Mouse (Mus musculus) heart, embryonic 13.5 days (tissue): Measurements from ENCODE around the gene Paqr5. TPM values are rescaled to one million over a fixed set of nuclear protein-coding genes. Genes with fewer than 3 reads are reported as not detected.

Experiments
- ATAC-seq: fragments of 200-750 bp; cut with Nextera tagmentation; 2 replicates; pipeline ENCODE4 v1.8.0; 2017; ENCODE audit warnings: moderate TSS enrichment; ENCODE audit not compliant: insufficient number of reproducible peaks, low FRiP score, low TSS enrichment; ENCODE audit errors: extremely low read depth
- H3K27ac ChIP-seq: fragments of 300-500 bp; sonication (generic); replicated peaks from 2 replicates; pipeline ENCODE4 v1.5.1; 2015; ENCODE audit warnings: moderate library complexity, mild to moderate bottlenecking, inconsistent platforms
- H3K27me3 ChIP-seq: fragments of 300-500 bp; sonication (generic); replicated peaks from 2 replicates; pipeline ENCODE4 v1.6.1; 2015; ENCODE audit warnings: mild to moderate bottlenecking, inconsistent platforms
- H3K36me3 ChIP-seq: fragments of 300-500 bp; sonication (generic); 2 replicates; pipeline ENCODE4 v1.6.1; 2015; ENCODE audit warnings: mild to moderate bottlenecking, inconsistent platforms
- H3K4me1 ChIP-seq: fragments of 300-500 bp; sonication (generic); 2 replicates; pipeline ENCODE4 v1.6.1; 2015; ENCODE audit warnings: inconsistent platforms
- H3K4me2 ChIP-seq: fragments of 300-500 bp; sonication (generic); 2 replicates; pipeline ENCODE4 v1.6.1; 2015; ENCODE audit warnings: inconsistent platforms, mild to moderate bottlenecking, moderate library complexity
- H3K4me3 ChIP-seq: fragments of 300-500 bp; sonication (generic); 2 replicates; pipeline ENCODE4 v1.5.1; 2015; ENCODE audit warnings: moderate library complexity, mild to moderate bottlenecking, inconsistent platforms
- H3K9ac ChIP-seq: fragments of 300-500 bp; sonication (generic); 2 replicates; pipeline ENCODE4 v1.6.1; 2015; ENCODE audit warnings: inconsistent platforms, mild to moderate bottlenecking, moderate library complexity
- H3K9me3 ChIP-seq: fragments of 300-500 bp; sonication (generic); 2 replicates; pipeline ENCODE4 v1.6.1; 2016; ENCODE audit warnings: inconsistent platforms
- WGBS: fragments of 180-500 bp; shearing (Covaris S2); methylation state at CpG from one replicate; pipeline ENCODE4 v1.1.7; 2015; ENCODE audit warnings: mixed read lengths; 5-methylcytosine and 5-hydroxymethylcytosine counted together
- polyA plus RNA-seq: library from polyadenylated mRNA; unstranded; fragments of >200 nt; fragmentation: Nextera tagmentation; extraction: Ambion mirVana; gene quantifications from 2 replicates; pipeline ENCODE4 v1.2.1, GENCODE M21; 2015

Gene Paqr5
- polyA plus RNA-seq, 1 experiment from 2014 or later: 0.39 TPM

DNA sequence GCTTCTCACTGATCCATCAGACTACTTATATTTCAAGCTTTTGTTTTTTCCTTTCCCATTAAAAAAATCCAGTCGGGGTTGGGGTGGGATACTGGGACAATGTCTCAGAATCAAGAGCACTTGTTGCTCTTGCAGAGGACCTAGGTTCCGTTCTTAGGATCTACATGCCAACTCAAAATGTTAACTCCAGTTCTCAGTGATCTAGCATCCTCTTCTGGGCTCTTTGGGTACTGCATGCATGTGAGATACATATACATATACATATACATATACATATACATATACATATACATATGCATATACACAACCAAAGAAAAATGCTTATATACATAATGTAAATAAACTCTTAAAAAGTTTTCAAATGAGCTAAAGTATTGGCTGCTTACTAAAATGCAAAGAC is 46.7 kb downstream of the Paqr5 start:
- H3K4me2 ChIP-seq: no peak overlapping the region
- no peak overlapping the region for H3K9ac ChIP-seq
- H3K36me3 ChIP-seq: no peaks in the 10 kb centered on the region
- ATAC-seq: no peak
- no peak overlapping the region for H3K4me3 ChIP-seq
- peaks cover 4% of the 10 kb centered on the region; the same call in 1 of the 2 replicates for H3K27me3 ChIP-seq
- 80% methylated on average over 2 of the region's 2 CpGs for WGBS
- H3K9me3 ChIP-seq: no peaks in the 10 kb centered on the region
- no peaks in the 10 kb centered on the region for H3K4me1 ChIP-seq
- H3K27ac ChIP-seq: no peak overlapping the region

DNA sequence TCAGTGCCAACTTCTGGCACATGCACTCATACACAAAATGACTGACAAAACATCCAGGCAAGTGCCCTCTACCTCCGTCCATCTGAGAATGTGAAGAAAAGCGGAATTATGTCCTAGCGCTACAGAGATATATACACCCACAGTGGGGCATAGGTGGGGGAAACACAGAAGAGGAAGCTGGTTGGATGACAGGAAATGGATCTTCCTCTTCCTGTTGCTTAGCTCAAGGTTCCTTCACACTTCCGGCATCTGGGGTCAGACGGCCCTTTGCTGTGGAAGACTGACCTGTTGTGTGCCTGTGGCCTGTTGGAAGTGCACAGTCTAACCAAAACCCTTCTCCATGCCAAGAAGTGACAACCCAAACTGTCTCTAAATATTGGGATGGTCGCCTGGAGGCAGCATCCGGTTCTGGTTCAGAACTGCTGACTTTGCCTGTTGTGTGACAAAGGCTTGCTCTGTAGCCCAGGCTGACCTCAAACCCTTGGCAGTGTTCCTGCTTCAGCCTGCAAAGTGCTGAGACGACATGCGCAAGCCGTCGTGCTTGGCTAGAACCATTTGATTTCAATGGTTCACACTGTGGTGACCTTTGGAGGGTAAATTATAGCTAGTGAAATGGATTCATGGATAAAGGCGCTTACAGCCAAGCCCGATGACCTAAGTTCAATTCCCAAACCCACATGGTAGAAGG is 49.3 kb downstream of the Paqr5 start:
- no peaks in the 10 kb centered on the region for H3K9me3 ChIP-seq
- WGBS: 77% methylated on average over 13 of the region's 13 CpGs
- no peak overlapping the region for H3K4me3 ChIP-seq
- H3K9ac ChIP-seq: no peak overlapping the region
- no peak for ATAC-seq
- no peaks in the 10 kb centered on the region for H3K36me3 ChIP-seq
- no peak overlapping the region for H3K27ac ChIP-seq
- H3K4me2 ChIP-seq: no peak overlapping the region
- peaks cover 4% of the 10 kb centered on the region; the same call in 1 of the 2 replicates for H3K27me3 ChIP-seq
- H3K4me1 ChIP-seq: no peaks in the 10 kb centered on the region

DNA sequence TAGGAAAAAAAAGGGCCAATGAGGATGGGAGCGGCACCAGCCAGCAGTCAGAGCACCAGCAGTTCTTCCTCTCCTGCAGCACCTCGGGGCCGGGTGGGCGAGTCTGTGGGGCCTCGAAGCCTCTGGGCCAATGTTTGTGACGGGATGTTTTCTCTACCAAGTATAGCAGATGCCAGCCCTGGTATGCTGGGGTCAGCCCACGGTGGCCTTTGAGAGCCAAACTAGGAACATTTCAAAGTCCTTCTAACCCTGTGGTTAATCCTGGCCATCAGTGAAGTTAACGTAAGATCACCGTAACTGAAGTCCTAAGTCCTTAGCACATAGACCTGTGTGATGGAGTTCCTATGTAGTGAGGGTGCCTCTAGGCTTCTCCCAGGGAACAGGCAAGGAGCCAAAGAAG is 54.6 kb downstream of the Paqr5 start:
- Histone ChIP-seq H3K9me3 (no peaks in the 10 kb centered on the region), H3K27me3 (peaks cover 4% of the 10 kb centered on the region; the same call in 1 of the 2 replicates), H3K4me3 (no peak overlapping the region), H3K36me3 (no peaks in the 10 kb centered on the region), H3K4me2 (no peak overlapping the region), H3K4me1 (no peaks in the 10 kb centered on the region), H3K9ac (no peak overlapping the region), H3K27ac (no peak overlapping the region)
- ATAC-seq: no peak
- WGBS: 66% methylated on average over 9 of the region's 9 CpGs

DNA sequence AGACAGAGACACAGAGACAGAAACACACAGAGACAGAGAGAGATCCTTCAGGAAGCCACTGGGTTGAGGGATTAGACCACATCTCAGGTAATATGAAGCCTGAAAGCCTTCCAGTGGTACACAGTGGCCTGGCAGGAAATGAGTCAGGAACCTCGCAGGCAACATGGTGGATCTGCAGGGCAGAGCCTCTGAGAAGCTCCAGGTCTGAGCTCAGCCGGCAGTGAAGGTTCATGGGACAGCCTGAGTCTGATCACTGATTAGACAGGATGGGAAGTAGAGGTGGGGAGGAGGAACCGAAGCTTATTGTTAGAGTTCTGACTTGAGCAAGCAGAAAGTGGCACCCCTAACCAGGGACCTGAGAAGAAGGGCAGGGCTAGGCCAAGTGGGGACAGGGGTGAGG is 55.6 kb downstream of the Paqr5 start:
- Histone ChIP-seq H3K9ac (no peak overlapping the region), H3K36me3 (no peaks in the 10 kb centered on the region), H3K9me3 (no peaks in the 10 kb centered on the region), H3K27me3 (peaks cover 3% of the 10 kb centered on the region; the same call in 1 of the 2 replicates), H3K27ac (no peak overlapping the region), H3K4me1 (no peaks in the 10 kb centered on the region), H3K4me3 (no peak overlapping the region), H3K4me2 (no peak overlapping the region)
- 50% methylated on average over 3 of the region's 3 CpGs for WGBS
- no peak for ATAC-seq

DNA sequence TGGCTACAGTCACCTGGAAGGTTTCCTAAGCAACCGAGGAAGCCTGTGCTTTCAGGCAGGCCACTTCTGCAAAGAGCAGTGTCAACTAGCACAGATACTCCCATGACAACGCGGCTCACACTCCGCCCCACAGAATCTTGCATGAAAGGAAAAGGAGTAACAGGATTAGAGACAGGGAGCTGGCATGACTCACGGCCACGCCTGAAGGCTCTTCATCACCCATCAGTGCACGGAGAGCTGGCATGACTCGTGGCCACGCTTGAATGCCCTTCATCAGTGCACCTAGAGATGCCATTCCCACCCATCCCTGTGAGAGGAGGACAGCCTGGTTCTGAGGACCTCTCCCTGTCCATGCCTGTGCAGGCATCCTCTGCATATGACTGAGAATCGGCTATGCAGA is 59.3 kb downstream of the Paqr5 start:
- H3K27me3 ChIP-seq: no peaks in the 10 kb centered on the region
- H3K27ac ChIP-seq: no peak overlapping the region
- H3K4me3 ChIP-seq: no peak overlapping the region
- 71% methylated on average over 10 of the region's 10 CpGs for WGBS
- H3K4me1 ChIP-seq: 0 out of 2 replicates have a peak, but pooled peaks cover 7% of the 10 kb centered on the region
- no peaks in the 10 kb centered on the region for H3K36me3 ChIP-seq
- H3K9me3 ChIP-seq: no peaks in the 10 kb centered on the region
- ATAC-seq: no peak
- no peak overlapping the region for H3K4me2 ChIP-seq
- no peak overlapping the region for H3K9ac ChIP-seq

DNA sequence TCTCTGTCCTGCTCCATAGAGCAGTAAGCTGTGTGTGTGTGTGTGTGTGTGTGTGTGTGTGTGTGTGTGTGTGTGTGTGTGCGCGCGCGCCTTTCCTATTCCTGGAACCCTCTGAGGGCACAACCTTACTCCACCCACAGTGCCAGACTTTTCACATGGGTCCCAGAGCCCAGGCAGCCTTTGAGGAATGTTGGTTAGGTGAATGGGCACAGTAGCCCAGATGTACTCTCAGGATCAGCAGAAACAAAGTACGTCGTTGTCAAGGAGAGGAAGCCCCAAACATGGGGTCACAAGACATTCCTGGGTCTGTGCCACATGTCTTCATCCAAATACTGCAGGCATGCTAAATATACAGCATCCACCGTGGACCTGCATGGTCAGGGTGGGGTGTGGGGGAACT is 60.7 kb downstream of the Paqr5 start:
- H3K9ac ChIP-seq: no peak overlapping the region
- no peak overlapping the region for H3K4me3 ChIP-seq
- no peak overlapping the region for H3K4me2 ChIP-seq
- ATAC-seq: no peak
- no peaks in the 10 kb centered on the region for H3K27me3 ChIP-seq
- WGBS: 78% methylated on average over 7 of the region's 7 CpGs
- peaks cover 8% of the 10 kb centered on the region for H3K4me1 ChIP-seq
- no peak overlapping the region for H3K27ac ChIP-seq
- H3K9me3 ChIP-seq: no peaks in the 10 kb centered on the region
- no peaks in the 10 kb centered on the region for H3K36me3 ChIP-seq

DNA sequence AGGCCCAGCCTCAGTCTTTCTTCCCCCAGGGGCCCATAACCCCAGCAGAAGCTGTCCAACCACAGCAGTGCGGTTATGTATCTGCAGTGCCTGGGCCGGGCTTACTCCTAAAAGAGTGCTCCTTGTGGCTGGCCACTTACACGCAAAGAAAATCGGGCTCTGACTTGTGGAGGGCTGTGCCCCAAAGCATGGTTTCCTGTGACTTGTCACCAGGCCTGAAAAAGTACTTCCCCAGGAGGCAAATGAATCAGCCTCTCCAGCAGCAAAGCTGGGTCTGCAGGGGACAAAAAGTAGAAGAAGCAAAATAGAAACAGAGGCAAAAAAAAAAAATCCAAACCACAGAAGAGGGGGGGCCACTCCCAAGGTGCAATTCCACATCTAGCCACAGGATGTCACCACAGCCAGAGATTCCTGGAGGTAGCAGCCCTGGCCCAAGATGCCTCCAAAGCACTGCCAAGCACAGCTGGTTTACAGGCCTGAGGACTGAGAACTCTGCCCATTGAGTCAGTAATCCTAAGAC is 61.2 kb downstream of the Paqr5 start:
- no peak overlapping the region for H3K4me2 ChIP-seq
- no peak overlapping the region for H3K4me3 ChIP-seq
- WGBS: 35% methylated on average over 4 of the region's 4 CpGs
- 0 out of 2 replicates have a peak overlapping the region, but pooled peaks have one; percentile 0 for H3K9ac ChIP-seq
- no peaks in the 10 kb centered on the region for H3K36me3 ChIP-seq
- peaks cover 13% of the 10 kb centered on the region for H3K4me1 ChIP-seq
- no peaks in the 10 kb centered on the region for H3K27me3 ChIP-seq
- no peak overlapping the region for H3K27ac ChIP-seq
- ATAC-seq: no peak
- no peaks in the 10 kb centered on the region for H3K9me3 ChIP-seq

DNA sequence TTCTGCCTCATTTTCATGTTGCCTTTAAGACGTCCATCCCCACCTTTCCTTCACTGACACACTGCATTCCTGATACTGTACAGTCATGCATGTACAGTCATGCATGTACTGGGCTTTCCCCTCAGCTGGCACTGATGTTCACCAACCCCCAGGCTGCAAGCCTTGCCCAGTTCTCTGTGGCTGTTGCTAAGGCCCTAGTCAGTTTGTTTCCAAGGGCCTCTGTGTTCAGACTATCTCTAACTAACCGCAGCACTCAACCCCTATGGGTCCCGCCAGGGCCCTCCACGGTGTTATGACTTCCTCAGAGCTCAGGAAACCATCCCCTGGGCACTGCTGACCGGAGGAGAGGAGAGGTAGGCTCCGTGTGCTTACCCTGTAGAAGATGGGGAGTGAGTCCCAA is 63.3 kb downstream of the Paqr5 start:
- Histone ChIP-seq H3K4me2 (no peak overlapping the region), H3K4me1 (peaks cover 18% of the 10 kb centered on the region), H3K27me3 (no peaks in the 10 kb centered on the region), H3K4me3 (no peak overlapping the region), H3K27ac (no peak overlapping the region), H3K9me3 (no peaks in the 10 kb centered on the region), H3K36me3 (no peaks in the 10 kb centered on the region), H3K9ac (no peak overlapping the region)
- 61% methylated on average over 6 of the region's 6 CpGs for WGBS
- ATAC-seq: no peak

DNA sequence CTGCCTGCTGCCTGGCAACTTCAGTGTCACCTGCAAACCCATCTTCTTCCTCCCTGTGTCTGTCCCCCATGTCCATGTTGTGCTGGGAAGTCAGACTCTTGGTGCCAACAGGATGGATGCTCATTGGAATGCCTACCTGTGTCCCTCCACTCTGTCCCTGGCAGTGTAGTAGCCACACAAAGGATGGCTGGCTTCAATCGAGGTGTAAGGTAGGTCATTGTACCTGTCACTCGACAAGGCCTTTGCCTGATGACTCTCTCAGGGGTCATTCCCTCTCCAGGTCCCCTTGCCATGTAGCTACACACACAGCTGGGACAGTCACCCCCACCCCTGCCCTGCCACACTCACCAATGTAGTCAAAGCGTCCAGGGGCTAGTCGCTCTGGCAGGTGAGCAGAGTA is 65.5 kb downstream of the Paqr5 start:
- no peak for ATAC-seq
- Histone ChIP-seq H3K4me1 (peaks cover 18% of the 10 kb centered on the region), H3K4me3 (no peak overlapping the region), H3K9ac (no peak overlapping the region), H3K27me3 (no peaks in the 10 kb centered on the region), H3K4me2 (no peak overlapping the region), H3K27ac (no peak overlapping the region), H3K36me3 (no peaks in the 10 kb centered on the region), H3K9me3 (no peaks in the 10 kb centered on the region)
- 78% methylated on average over 4 of the region's 4 CpGs for WGBS

DNA sequence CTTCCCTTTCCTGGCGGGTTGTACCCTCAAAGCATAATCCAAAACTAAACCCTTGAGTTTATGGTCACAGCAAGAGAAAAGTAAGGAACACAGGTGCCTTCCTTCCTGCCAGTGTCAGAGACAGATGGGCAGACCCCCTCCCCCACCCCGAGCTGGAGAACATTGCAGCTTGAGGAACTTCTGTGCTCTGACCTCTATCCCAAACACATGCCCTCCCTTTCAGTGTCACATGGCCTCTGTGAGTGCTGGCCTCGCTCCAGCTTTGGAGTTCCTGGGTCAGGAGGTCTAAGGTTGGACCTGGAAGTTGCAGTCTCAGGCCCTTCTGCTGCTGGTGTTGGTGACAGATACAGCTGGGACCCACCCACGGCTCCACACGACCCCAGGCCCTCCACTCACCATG is 65.9 kb downstream of the Paqr5 start:
- no peak overlapping the region for H3K4me3 ChIP-seq
- H3K4me2 ChIP-seq: no peak overlapping the region
- H3K27me3 ChIP-seq: no peaks in the 10 kb centered on the region
- H3K4me1 ChIP-seq: peaks cover 18% of the 10 kb centered on the region
- H3K36me3 ChIP-seq: no peaks in the 10 kb centered on the region
- H3K27ac ChIP-seq: no peak overlapping the region
- no peak overlapping the region for H3K9ac ChIP-seq
- ATAC-seq: no peak
- no peaks in the 10 kb centered on the region for H3K9me3 ChIP-seq
- 43% methylated on average over 5 of the region's 5 CpGs for WGBS

DNA sequence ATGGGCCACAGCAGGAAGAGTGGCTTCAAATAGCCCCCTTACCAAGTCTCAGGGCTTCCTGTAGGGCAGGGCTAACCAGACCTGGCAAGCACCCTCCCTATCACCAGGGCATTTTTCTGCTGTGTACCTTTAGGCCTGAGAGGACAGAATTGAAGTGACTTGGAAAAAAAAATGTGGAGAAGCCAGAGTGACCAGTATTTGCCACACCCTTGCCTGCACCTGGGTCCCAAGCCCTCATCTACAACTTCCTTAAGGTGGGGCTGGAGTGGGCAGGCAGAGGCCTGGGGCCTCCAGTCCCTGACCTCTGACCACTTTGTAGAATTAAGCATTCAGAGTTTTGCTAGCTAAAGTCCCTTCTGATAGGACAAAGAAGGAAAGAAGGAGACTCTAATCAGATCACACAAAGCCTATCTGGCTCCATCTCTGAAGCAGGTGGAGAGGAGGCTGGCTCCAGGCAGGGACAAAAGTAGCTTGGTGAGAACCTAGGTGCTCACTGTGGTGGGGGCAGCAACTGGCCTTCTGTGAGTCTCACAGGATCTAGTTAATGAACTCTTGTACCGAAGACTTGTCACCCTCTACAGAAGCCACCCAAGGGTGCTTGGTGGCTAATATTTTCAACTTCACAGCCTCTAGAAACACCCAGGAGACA is 66.6 kb downstream of the Paqr5 start:
- Histone ChIP-seq H3K27ac (no peak overlapping the region), H3K36me3 (no peaks in the 10 kb centered on the region), H3K27me3 (no peaks in the 10 kb centered on the region), H3K4me2 (no peak overlapping the region), H3K9me3 (no peaks in the 10 kb centered on the region), H3K9ac (no peak overlapping the region), H3K4me3 (no peak overlapping the region), H3K4me1 (peaks cover 16% of the 10 kb centered on the region)
- WGBS: 84% methylated on average over 1 of the region's 1 CpGs
- no peak for ATAC-seq

DNA sequence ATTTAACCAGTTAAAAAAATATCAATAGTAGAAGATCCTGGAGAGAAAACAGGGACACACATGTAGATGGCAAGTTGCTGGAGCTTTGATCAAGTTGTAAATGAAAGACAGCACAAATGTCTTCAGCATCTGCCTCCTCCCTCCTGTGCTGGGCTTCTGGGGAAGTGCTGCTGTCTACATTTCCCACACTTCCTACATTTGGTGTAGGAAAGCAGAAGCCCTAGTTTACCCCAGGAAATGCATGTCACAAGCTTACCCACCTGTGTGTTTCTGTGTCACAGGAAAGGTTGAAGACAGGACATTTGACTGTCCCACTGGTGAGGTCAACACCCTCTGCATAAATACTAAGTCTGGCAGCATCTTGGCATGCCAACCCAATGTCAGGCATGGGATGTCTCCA is 71.9 kb downstream of the Paqr5 start:
- ATAC-seq: no peak
- no peak overlapping the region for H3K9ac ChIP-seq
- H3K4me1 ChIP-seq: peaks cover 7% of the 10 kb centered on the region
- no peak overlapping the region for H3K27ac ChIP-seq
- no peaks in the 10 kb centered on the region for H3K36me3 ChIP-seq
- no peaks in the 10 kb centered on the region for H3K27me3 ChIP-seq
- no peaks in the 10 kb centered on the region for H3K9me3 ChIP-seq
- H3K4me2 ChIP-seq: no peak overlapping the region
- no peak overlapping the region for H3K4me3 ChIP-seq
